Mouse (Mus musculus) heart, embryonic 11.5 days (tissue): ENCODE measurements around the gene Cuedc2. TPM values are rescaled to one million over a fixed set of nuclear protein-coding genes. Genes with fewer than 3 reads are reported as not detected.

ENCODE experiments used
- ATAC-seq: fragments of 200-750 bp; cut with Nextera tagmentation; replicated peaks from 2 replicates; pipeline ENCODE4 v1.8.0; 2017; ENCODE audit warnings: moderate library complexity; ENCODE audit not compliant: insufficient number of reproducible peaks, low FRiP score, low TSS enrichment
- H3K27ac ChIP-seq: fragments of 300-500 bp; sonication (generic); 2 replicates; pipeline ENCODE4 v1.5.1; 2014; ENCODE audit warnings: mild to moderate bottlenecking, low read depth, low read length
- H3K27me3 ChIP-seq: fragments of 300-500 bp; sonication (generic); 2 replicates; pipeline ENCODE4 v1.6.1; 2014; ENCODE audit warnings: mild to moderate bottlenecking, low read length, mixed read lengths; ENCODE audit not compliant: control insufficient read depth, insufficient read depth
- H3K36me3 ChIP-seq: fragments of 300-500 bp; sonication (generic); 2 replicates; pipeline ENCODE4 v1.6.1; 2014; ENCODE audit warnings: mild to moderate bottlenecking, low read length, moderate library complexity, mixed read lengths; ENCODE audit not compliant: control insufficient read depth, insufficient read depth
- H3K4me1 ChIP-seq: fragments of 300-500 bp; sonication (generic); 2 replicates; pipeline ENCODE4 v1.6.1; 2014; ENCODE audit warnings: low read length; ENCODE audit not compliant: control insufficient read depth, insufficient read depth
- H3K4me2 ChIP-seq: fragments of 300-500 bp; sonication (generic); 2 replicates; pipeline ENCODE4 v1.6.1; 2014; ENCODE audit warnings: mild to moderate bottlenecking, moderate library complexity
- H3K4me3 ChIP-seq: fragments of 300-500 bp; sonication (generic); 2 replicates; pipeline ENCODE4 v1.5.1; 2014; ENCODE audit warnings: low read depth, low read length
- H3K9ac ChIP-seq: fragments of 300-500 bp; sonication (generic); 2 replicates; pipeline ENCODE4 v1.6.1; 2014; ENCODE audit warnings: mild to moderate bottlenecking, low read depth, low read length, moderate library complexity
- H3K9me3 ChIP-seq: fragments of 300-500 bp; sonication (generic); replicated peaks from 2 replicates; pipeline ENCODE4 v1.6.1; 2016; ENCODE audit warnings: low read length; ENCODE audit not compliant: control insufficient read depth
- WGBS: fragments of 180-500 bp; shearing (Covaris S2); extraction: QIAGEN DNeasy Blood & Tissue Kit; methylation state at CpG from one replicate; pipeline ENCODE4 v1.1.7; 2014; ENCODE audit not compliant: insufficient replicate concordance; 5-methylcytosine and 5-hydroxymethylcytosine counted together
- polyA plus RNA-seq: library from polyadenylated mRNA; unstranded; fragments of >200 nt; fragmentation: Nextera tagmentation; extraction: Ambion mirVana; gene quantifications from 2 replicates; pipeline ENCODE4 v1.2.1, GENCODE M21; 2014

Gene Cuedc2
- polyA plus RNA-seq, 1 experiment from 2014 or later: 139 TPM

DNA sequence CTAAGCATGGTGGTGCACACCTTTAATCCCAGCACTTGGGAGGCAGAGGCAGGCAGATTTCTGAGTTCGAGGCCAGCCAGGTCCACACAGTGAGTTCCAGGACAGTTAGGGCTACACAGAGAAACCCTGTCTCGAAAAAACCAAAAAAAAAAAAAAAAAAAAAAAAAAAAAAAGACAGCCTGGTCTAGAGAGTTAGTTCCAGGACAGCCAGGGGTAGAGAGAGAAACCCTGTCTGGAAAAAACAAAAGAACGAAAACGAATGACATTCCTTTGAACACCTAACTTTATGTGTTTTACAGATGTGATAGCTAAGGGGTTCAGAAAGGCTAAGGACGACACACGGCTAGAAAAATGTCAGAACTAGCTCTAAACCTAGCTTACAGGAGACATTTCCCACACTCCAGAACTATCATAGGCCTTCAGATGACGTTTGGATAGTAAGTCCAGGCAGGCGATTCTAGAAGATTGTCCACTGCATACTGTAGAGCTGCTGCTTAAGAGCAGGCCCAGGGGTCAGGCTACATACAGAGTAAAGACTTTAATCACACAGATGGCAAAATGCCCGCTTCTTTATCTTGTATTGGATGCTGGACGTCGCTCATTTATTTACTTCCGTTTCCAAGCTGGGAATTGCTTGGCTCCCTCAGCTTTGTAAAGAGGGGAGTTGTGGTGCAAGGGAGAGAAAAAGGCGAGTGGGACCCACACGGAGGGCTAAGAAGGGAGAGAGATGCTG is 9.6 kb upstream of the Cuedc2 start:
- Histone ChIP-seq H3K36me3 (no peaks in the 10 kb centered on the region), H3K4me3 (peak overlapping the region; percentile 51), H3K4me2 (peak overlapping the region; percentile 97), H3K27me3 (peaks cover 38% of the 10 kb centered on the region), H3K4me1 (peaks cover 6% of the 10 kb centered on the region; the same call in 1 of the 2 replicates), H3K9ac (peak overlapping the region; percentile 72), H3K27ac (no peak overlapping the region), H3K9me3 (no peaks in the 10 kb centered on the region)
- WGBS: 33% methylated on average over 14 of the region's 14 CpGs
- no peak for ATAC-seq

DNA sequence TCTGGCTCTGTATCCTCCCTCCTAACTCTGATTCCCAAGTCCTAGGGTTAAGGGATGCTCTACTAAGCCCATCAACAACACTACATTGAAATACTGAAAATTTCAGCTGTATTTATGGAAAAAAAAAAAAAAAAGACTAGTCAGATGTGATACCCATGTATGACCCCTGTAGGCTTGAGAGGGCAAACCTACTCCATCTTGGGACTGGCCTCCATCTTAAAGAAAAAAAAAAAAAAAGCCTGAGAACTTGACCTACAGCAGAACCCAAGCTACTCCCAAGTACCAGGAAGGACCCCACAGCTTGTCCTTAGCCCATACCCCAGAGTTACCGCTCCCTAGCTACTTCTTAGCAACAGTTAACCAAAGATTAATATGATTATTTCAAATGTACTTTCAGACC is 8.6 kb upstream of the Cuedc2 start:
- WGBS: 80% methylated on average over 1 of the region's 1 CpGs
- no peaks in the 10 kb centered on the region for H3K9me3 ChIP-seq
- peaks cover 38% of the 10 kb centered on the region for H3K27me3 ChIP-seq
- no peak overlapping the region for H3K9ac ChIP-seq
- H3K4me2 ChIP-seq: no peak overlapping the region
- no peak for ATAC-seq
- no peak overlapping the region for H3K27ac ChIP-seq
- peaks cover 6% of the 10 kb centered on the region; the same call in 1 of the 2 replicates for H3K4me1 ChIP-seq
- H3K4me3 ChIP-seq: no peak overlapping the region
- no peaks in the 10 kb centered on the region for H3K36me3 ChIP-seq

DNA sequence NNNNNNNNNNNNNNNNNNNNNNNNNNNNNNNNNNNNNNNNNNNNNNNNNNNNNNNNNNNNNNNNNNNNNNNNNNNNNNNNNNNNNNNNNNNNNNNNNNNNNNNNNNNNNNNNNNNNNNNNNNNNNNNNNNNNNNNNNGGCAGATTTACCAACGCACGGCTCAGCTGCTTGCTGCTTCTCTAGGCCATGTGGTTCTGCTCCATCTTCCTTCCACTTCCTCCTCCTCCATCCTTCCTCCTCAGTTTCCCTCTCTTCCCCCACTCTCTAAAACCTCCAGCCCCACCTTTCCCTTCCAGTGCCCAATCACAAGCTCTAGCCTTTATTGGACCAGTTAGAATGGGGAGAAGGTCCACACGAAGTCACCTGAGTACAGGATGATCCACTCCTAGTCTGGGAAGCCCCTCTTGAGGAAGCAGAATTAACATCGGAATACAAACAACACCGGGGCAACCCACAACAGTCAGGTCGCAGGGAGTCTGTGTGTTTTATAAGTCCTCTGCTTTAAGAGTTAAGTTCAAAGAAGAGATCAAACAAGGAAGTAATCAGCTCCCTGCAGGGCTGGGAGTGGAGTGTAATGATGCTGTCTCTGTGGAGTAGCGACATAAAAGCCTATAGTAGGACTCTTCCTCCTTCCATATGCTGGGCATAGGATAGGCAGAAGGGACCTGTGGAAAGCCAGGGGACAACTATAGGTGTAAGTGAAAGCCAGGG is 6.4 kb upstream of the Cuedc2 start:
- Histone ChIP-seq H3K27ac (no peak overlapping the region), H3K9ac (no peak overlapping the region), H3K27me3 (peaks cover 26% of the 10 kb centered on the region), H3K4me2 (no peak overlapping the region), H3K4me1 (peaks cover 11% of the 10 kb centered on the region; the same call in 1 of the 2 replicates), H3K4me3 (no peak overlapping the region), H3K36me3 (no peaks in the 10 kb centered on the region), H3K9me3 (no peaks in the 10 kb centered on the region)
- ATAC-seq: no peak
- 17% methylated on average over 7 of the region's 7 CpGs for WGBS

DNA sequence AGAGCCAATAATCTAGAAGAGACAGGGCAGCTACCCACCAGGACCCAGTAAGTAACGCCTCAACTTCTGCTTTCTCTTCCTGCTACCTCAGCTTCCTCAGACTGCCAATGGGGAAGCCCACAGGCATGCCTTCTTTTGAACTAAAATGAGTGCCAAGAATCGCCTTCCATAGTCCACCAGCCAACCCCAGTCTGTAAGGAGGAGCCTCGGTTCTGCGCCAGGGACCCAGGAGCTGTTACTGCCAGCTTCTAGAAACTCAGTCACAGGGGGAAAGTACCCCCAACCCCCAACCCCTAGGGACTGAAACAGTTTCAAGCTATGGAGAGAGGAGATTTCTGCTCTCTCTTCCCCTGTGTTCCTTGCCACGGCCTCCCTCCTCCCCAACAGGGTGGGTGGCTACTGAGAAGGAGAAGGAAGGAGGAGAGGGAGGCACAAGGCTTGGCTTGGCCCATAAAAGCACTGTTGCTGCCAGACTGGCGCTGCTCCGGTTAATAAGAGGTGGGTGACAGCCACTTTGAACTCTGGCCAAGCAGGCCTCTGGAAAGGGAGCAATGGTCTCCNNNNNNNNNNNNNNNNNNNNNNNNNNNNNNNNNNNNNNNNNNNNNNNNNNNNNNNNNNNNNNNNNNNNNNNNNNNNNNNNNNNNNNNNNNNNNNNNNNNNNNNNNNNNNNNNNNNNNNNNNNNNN is 927 bp upstream of the Cuedc2 start:
- H3K4me3 ChIP-seq: no peak overlapping the region
- H3K27ac ChIP-seq: no peak overlapping the region
- peaks cover 12% of the 10 kb centered on the region for H3K4me1 ChIP-seq
- peaks cover 11% of the 10 kb centered on the region for H3K27me3 ChIP-seq
- WGBS: 69% methylated on average over 7 of the region's 7 CpGs
- H3K9me3 ChIP-seq: no peaks in the 10 kb centered on the region
- H3K9ac ChIP-seq: no peak overlapping the region
- H3K4me2 ChIP-seq: peak overlapping the region; percentile 86; the same call in 1 of the 2 replicates
- no peaks in the 10 kb centered on the region for H3K36me3 ChIP-seq
- ATAC-seq: no peak

DNA sequence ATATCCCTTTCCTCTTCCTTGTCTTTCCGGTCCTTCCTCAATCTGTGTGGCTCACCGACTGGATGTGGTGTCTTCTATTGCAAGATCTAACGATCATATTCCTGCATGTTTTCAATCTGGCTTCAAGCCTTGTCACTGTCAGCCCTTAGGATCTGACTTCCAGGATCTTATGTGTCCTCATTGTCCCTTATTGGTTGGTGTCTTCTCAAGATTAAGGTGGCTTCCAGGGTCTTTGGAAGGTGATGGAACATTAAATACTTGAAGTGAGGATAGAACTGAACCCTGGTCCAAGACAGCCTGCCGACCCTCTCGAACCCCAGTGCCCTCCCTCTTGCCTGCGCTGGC is 412 bp upstream of the Cuedc2 start:
- peaks cover 12% of the 10 kb centered on the region for H3K4me1 ChIP-seq
- WGBS: 51% methylated on average over 6 of the region's 6 CpGs
- H3K9me3 ChIP-seq: no peaks in the 10 kb centered on the region
- no peak overlapping the region for H3K27ac ChIP-seq
- H3K9ac ChIP-seq: no peak overlapping the region; the same call in 1 of the 2 replicates
- no peaks in the 10 kb centered on the region for H3K36me3 ChIP-seq
- no peak for ATAC-seq
- H3K27me3 ChIP-seq: peaks cover 9% of the 10 kb centered on the region
- H3K4me2 ChIP-seq: peak overlapping the region; percentile 86
- peak overlapping the region; percentile 80; the same call in 1 of the 2 replicates for H3K4me3 ChIP-seq

DNA sequence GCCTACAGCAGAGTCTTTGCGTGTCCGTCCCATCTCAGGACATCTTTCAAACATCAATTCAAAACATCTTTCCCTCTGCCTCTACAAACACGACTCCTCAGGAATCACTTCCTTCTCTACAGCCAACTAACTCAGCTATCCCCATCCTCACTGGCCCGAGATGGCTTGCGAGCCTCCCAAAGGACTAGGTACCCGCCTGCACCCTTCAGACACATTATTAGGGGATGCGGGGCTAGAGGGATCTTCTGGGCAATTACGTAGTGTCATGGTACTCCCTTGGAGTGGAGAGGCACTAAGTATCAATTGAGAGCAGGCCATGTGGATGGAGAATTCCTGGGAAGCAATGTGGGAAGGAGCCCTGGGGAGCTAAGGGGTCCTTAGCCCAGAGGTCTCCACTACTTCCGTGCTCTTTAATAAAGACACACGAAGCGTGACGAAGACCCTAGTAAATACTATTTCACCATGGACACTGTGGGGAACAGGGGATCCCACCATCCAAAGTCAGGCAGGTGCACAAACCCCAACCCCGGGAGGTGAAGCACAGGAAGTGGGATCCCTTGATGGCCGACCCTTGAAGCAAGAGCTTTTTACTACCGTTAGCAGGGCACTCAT is 677 bp downstream of the Cuedc2 start:
- Histone ChIP-seq H3K27me3 (peaks cover 4% of the 10 kb centered on the region; the same call in 1 of the 2 replicates), H3K36me3 (no peaks in the 10 kb centered on the region), H3K4me2 (peak overlapping the region; percentile 86), H3K27ac (peak overlapping the region; percentile 41; the same call in 1 of the 2 replicates), H3K9ac (peak overlapping the region; percentile 90), H3K9me3 (no peaks in the 10 kb centered on the region), H3K4me3 (peak overlapping the region; percentile 80), H3K4me1 (peaks cover 12% of the 10 kb centered on the region)
- WGBS: 41% methylated on average over 15 of the region's 15 CpGs
- ATAC-seq: peak; percentile 6; the same call in 1 of the 2 replicates

DNA sequence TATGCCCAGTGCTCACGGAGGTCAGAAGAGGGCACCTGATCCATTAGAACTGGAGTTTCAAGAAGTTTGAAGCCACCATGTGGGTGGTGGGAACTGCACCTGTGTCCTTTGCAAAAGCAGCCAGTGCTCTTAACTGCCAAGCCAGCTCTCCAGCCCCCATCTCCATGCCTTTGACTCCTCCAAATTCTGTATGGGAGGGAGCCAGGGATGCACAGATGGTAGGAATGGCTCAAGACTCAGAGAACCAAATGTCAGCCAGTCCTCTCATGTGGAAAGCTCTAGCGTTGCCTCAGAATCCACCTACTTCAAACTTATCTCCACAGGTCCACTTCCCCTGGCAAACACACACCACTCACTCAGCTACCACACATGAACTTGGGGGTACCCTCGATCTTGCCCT is 4.6 kb downstream of the Cuedc2 start:
- peaks cover 3% of the 10 kb centered on the region; the same call in 1 of the 2 replicates for H3K36me3 ChIP-seq
- no peak for ATAC-seq
- H3K9me3 ChIP-seq: no peaks in the 10 kb centered on the region
- no peaks in the 10 kb centered on the region for H3K27me3 ChIP-seq
- no peak overlapping the region for H3K27ac ChIP-seq
- no peak overlapping the region for H3K4me3 ChIP-seq
- 86% methylated on average over 3 of the region's 3 CpGs for WGBS
- no peak overlapping the region for H3K9ac ChIP-seq
- peaks cover 18% of the 10 kb centered on the region for H3K4me1 ChIP-seq
- H3K4me2 ChIP-seq: no peak overlapping the region

DNA sequence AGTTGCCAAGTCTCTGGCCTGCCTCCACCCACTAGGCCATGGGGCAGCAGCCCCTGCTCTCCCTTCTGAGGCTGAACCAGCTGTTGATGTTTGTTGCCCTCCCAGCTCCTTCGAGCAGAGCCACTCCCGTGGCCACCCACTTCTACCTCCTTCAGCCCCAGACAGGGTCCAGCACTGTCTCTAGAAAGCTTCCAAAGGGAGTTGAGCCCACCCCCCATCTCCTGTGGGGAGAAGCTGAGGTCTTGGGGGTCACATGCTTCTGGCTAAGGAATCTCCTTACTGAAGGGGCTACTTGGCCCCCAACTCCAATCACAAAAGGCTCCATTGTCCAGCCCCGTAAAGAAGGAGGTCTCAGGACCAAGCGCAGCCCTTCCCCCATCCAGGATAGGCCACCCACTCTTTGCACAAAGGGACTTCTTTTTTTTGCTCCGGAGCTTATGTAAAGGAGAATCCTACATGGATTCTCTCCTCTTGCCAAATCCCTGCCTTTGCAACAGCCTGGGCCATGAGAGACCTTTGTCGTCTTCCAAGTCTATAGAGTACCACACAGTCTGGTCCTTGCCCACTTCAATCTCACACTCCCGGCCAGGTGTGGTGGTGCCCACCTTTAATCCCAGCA is 5.7 kb downstream of the Cuedc2 start:
- no peaks in the 10 kb centered on the region for H3K27me3 ChIP-seq
- peaks cover 17% of the 10 kb centered on the region for H3K4me1 ChIP-seq
- ATAC-seq: no peak
- no peak overlapping the region for H3K4me3 ChIP-seq
- no peak overlapping the region for H3K4me2 ChIP-seq
- 67% methylated on average over 7 of the region's 7 CpGs for WGBS
- peaks cover 3% of the 10 kb centered on the region; the same call in 1 of the 2 replicates for H3K36me3 ChIP-seq
- H3K27ac ChIP-seq: no peak overlapping the region
- no peak overlapping the region for H3K9ac ChIP-seq
- no peaks in the 10 kb centered on the region for H3K9me3 ChIP-seq
